Mouse (Mus musculus) layer of hippocampus, adult 9-10 months (tissue): ENCODE data around the gene Myo3a.

Experiments
- DNase-seq: peaks from one replicate; pipeline ENCODE4 v3.0.0; 2022; ENCODE audit warnings: low spot score

Myo3a gene

DNA sequence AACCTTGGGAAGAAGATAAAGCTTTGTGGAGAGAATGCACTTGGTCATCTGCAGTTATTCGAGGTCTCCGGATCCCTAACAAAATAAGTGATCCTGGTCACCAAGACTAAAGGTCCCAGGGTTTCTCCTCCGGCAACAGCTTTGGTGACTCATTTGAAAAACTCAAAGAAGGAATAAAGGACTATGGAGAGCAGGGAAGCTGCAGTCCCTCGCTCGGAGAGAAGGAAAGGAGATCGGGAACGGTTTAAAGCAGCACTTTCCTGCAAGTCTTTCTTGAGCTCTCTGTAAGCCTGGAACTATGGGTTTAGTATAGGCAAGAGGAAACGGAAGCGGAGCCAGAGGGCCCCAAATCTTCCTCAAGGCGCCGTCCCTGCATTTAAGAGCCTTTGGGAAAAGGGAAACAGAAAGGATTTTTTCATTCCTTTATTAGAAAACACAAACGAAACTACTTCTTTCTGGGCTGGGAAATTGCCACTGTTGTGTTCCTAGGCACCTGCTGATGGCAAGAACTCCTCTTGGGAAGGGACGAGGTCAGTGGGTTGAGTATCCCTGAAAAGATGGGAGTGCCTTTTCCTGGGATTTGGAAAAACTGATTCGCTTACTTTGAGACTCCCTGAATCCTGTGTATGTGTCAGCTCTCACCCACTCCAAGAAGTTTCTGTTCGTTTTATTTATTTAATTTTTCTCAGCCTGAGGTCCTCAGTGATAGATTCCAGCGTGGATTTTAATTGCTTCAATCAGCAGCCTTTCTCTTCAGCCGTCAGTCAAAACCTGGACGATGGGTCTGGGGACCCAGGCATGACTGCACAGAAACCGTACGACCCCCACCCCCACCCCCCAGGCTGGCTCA, 393.9 kb downstream of the Myo3a start:
- DNase-seq: no peak

DNA sequence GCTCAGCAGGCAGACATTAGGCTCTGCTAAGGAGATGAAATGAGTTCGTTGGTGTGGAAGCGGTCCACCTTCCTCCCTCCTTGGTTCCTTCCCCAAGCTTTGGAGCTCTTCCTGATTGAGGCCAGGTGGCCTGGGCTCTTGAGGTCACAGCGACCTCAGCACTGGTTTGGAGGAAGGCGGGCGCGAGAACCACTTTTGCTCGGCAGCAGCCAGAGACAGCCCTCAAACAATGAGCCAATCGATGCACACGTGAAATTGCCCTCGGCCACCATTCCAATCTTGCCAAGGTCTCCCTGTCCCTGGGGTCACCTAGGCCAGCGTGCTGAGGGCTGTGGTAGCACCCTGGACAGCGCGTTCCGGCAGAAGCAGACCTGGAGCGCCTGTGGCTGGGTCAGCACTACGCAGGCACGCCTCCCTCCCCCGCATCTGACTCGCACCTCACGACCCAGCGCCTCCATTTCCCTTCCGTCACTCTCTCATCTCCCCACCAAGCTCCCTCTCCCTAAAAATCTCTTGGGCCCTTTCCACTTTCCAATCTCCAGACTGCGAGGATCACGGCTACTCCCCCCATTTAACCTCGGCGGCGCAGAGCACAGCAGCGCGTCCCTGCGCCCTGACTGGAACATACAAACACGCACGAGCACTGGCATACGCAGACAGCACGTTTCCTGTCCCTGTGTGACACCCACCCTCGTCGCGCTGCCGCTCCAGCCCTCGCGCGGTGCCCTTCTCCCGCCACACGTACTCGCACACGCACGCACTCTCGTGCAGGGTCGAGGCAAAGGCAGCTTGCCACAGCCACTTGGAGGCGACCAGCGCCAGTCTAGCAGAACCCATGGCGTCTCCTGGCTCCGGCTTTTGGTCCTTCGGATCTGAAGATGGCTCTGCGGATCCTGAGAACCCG, 394.8 kb downstream of the Myo3a start, which contains the start of gene Gad2:
Gene Gad2 (plus strand): TSS at position 378 of the 904 bp plus-strand sequence.
- no peak for DNase-seq

DNA sequence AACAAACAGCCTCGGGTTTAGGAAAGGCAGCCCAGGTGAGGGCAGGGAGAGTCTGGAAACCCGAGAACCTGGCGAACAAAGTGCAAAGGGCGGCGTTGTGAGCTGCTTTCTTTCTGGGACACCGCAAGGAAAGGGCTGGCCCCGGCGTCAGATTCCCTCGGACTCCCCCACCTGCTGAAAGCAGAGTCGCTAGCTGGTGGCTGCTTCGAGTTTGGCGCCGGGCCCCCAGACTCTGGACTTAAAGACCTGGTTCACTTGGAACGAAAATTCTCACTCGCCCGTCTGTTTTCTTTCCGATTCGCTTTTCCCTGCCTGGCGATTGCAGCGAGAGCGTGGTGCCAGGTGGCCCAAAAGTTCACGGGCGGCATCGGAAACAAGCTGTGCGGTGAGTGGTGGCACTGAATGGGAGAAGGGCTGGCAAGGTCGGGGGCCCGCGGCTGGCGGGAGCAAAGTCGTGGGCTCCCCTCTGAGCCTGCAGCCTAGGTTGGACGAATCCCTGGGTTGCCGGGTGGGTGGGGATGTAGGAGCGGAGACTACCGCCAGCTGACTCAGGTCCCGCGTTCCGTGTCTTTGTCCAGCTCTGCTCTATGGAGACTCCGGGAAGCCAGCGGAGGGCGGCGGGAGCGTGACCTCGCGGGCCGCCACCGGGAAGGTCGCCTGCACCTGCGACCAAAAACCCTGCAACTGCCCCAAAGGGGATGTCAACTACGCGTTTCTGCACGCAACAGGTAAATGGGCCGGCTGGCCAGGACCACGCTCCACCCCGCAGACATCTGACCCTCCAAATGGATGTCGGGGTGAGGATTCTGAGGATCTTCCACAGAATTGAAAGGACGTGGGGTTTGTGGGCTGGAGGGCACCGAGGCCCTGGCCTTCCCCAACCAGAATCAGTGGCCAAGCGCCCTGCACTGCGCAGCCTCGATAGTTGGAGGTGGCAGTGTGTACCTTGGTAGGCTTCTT, 396.1 kb downstream of the Myo3a start:
- no peak for DNase-seq

DNA sequence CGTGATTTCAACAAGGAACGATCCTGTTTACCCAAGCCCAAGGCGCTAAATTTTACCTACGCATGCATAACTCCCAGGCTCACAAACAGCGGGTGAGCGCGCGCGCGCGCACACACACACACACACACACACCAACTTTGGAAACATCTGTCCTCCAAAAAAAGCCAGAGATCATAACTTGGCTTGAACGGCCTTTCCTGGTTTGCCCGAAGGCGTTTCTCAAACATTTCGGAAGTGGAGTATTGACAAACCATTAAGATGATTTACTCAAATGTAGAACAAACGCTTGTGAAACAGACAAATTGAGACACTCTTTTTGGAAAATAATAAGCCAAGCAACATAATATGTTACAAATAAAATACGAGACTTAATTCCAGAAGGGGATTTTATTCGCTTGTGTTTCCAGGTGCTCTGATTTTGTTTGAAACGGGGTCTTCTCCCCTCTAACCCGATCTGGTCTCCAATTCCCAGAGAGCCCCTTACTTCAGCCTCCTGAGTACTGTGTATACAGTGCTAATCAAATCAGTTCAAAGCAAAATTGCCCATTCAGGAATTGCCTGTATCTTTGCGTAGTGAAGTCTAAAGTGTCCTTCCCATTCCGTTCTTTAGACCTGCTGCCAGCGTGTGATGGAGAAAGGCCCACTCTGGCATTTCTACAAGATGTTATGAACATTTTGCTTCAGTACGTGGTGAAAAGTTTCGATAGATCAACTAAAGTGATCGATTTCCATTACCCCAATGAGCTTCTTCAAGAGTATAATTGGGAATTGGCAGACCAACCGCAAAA, 397.1 kb downstream of the Myo3a start:
- no peak for DNase-seq

DNA sequence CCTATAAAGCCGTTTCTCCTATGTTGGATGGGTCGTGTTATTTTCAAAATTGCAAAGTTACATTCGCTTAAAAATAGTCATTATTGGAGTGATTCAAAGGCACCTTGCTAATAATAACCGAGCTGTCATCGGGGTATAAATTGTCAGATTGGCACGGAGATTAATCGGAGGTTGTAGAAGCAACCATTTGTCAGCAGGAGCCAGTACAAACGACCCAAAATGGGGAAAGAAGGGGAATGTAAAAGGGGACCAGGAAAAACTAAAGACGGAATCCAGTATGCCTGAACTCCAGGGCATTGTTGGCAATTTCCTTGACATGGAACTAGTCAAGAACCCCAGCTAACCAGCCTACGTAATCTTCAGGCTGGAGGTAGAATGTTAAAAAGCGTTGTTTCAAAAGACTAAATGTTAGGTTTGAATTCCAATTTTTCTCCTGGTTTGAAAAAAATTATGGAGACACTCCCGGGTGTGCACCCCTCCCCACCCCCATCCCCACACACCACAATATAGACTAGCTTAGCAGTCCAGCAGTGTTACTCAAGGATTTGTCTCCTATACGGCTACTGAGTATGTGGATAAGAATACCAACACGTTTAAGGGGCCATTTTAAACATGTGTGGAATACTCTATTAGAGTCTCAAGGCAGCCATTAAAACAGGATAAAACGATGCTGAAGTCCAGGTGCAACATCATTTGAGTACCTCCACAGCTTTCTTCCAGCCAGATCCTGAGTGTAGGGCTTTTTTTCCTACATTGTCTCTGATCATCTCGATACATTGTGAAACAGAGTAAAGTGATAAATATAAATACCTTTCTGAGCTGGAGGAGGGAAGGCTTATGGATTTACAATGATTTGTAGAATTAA, 398.0 kb downstream of the Myo3a start:
- no peak for DNase-seq

DNA sequence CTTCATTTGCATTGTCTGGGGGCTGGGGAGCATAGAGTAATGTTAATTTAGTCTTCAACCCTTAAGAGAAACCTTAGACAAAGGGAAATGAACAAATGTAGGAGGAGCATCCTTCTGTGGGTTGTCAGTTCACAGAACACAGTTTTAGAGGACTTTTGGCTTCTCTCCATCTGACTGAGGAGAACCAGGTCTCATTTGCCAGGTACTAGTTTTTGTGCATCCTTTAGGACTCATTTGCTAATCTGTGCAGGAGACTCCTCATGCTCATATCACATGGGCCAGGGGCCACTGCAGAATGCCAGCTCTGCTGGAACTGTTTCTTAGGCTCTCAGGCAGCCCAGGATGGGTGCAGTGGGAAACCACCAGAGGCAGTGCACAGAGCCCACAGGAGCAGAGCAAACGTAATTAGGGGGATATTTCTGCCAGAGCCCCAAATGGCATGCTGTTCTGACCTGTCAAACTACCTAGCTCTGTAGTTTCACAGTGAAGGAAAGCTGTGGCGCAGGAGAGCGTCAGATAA, 399.9 kb downstream of the Myo3a start:
- no peak for DNase-seq

DNA sequence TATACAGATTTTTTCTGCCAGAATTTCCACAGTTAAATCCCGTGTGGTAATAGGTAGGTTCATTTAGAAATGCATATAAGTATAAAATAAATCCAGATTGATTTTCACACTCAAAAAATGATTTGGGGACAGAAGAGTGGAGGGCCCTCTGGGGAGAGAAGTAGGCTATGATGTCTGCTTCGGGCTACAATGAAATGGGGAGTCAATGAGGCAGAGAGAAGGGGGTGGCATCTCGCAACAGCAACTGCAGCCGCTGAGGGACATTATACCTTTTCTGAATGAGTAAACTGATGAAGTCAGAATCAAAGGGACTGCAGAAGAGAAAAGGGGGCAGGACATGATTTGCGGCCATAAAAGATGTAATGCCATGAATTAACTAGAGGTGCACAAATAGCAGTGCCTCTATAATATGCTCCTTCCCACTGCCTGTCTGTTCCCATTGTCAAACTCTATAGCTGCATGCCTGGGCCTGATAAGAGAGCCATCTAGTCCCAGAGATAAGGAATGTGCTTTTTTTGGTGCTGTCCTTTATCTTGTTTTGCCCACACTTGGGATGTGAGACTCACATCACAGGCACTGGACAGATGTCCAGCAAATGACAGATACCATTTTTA, 400.6 kb downstream of the Myo3a start:
- no peak for DNase-seq

DNA sequence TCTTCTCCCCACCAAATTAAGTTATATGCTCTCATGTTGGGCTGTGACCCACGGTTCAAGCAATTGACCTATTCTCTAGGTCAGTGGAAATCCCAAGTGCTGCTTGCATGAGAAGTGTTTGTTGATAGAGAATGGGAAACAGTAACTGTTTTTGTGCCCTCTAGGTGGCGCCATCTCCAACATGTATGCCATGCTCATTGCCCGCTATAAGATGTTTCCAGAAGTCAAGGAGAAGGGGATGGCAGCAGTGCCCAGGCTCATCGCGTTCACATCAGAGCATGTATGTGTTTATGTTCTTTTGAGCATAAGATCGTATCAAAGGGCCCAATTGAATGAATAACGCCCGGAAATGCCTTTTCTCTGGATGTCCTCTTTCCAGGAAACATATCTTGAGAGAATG, 407.5 kb downstream of the Myo3a start:
- DNase-seq: no peak

DNA sequence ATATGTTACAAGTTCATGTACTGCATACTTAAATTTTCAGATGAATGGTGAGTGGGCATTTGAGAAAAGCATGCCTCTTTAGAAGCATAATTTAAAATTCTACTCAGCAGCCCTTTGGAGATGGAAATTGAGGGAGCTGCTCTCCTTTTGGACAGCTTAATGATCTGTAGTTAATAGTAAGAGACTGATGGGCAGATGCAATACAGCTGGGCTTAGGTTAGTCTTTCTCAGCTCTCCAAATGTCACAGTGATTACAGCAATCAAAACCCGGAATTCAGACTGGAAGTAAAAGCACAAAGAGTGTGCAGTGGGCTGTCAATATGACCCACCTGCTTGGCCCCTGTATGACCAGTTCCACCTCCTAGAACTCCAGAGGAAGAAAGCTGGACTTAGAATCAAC, 418.8 kb downstream of the Myo3a start:
- no peak for DNase-seq

DNA sequence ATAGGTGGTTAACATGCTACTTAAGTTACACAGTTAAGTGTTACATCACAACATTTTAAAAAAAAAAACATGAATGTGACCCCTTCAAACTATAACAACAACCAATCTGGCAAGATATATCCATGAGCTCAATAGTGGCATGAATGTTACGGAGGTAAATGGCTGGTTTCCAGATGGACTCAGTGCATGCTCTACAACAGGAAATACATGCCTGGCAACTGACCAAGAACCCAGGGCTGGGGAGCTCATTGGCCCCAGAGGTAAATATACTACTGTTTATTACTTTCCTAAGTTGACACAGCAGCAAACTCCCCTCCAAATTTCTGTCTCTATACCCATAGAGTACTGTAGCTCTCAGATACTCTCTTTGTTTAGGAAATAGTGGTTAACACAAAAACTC, 421.1 kb downstream of the Myo3a start:
- no peak for DNase-seq

DNA sequence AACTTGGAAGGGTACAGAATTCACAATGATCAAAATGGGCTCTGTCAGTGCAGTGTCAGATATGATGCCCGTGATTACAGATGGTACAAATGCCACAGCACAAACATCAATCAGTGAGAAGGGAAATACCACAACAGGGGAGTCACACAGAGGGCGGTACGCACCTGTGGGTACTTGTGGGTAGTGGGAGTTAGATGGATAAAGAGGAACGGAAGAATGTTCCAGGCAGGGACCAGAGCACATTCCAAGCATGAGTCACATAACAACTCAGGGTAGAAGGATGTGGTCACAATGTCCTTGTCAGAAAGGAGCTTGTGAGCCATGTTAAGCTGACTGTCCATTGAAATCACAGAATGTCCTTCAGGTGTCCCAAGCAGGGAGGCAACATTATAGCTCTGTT, 424.5 kb downstream of the Myo3a start:
- DNase-seq: no peak

DNA sequence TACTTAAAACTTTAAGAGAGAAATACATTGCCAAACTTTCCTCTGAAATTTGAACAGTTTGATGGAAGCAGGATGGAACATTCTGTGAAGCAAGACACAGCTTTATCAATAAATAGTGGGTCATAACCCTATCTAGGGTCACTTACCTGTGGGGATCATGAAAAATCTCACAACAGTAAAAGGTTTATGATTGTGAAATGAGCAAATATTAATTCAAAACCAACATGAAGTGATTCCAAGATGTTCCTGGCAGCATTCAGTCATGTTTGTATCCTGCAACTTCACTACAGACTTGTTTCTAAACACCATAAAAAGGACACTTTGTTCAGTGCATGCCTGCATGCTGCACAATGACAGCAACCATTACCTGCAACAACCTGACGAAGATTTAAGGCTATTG, 436.4 kb downstream of the Myo3a start:
- no peak for DNase-seq
